Mouse (Mus musculus) heart, embryonic 12.5 days (tissue): ENCODE measurements around the gene Slc2a1. TPM values are rescaled to one million over a fixed set of nuclear protein-coding genes. Genes with fewer than 3 reads are reported as not detected.
A peak's percentile ranks its signal among the peaks of the same experiment; 100 is the strongest.

Source experiments
- ATAC-seq: fragments of 200-750 bp; cut with Nextera tagmentation; 2 replicates; pipeline ENCODE4 v1.8.0; 2017; ENCODE audit warnings: moderate TSS enrichment, moderate library complexity; ENCODE audit not compliant: insufficient number of reproducible peaks, low FRiP score
- H3K27ac ChIP-seq: fragments of 300-500 bp; sonication (generic); 2 replicates; pipeline ENCODE4 v1.5.1; 2016; ENCODE audit warnings: mild to moderate bottlenecking, moderate library complexity; ENCODE audit not compliant: poor library complexity, severe bottlenecking
- H3K27me3 ChIP-seq: fragments of 300-500 bp; sonication (generic); replicated peaks from 2 replicates; pipeline ENCODE4 v1.6.1; 2016; ENCODE audit warnings: mild to moderate bottlenecking, moderate library complexity
- H3K36me3 ChIP-seq: fragments of 300-500 bp; sonication (generic); 2 replicates; pipeline ENCODE4 v1.6.1; 2016; ENCODE audit warnings: mild to moderate bottlenecking, moderate library complexity
- H3K4me1 ChIP-seq: fragments of 300-500 bp; sonication (generic); replicated peaks from 2 replicates; pipeline ENCODE4 v1.6.1; 2016; ENCODE audit warnings: mild to moderate bottlenecking
- H3K4me2 ChIP-seq: fragments of 300-500 bp; sonication (generic); 2 replicates; pipeline ENCODE4 v1.6.1; 2016; ENCODE audit warnings: mild to moderate bottlenecking, moderate library complexity
- H3K4me3 ChIP-seq: fragments of 300-500 bp; sonication (generic); 2 replicates; pipeline ENCODE4 v1.5.1; 2016; ENCODE audit warnings: mild to moderate bottlenecking
- H3K9ac ChIP-seq: fragments of 300-500 bp; sonication (generic); 2 replicates; pipeline ENCODE4 v1.6.1; 2016; ENCODE audit warnings: mild to moderate bottlenecking, moderate library complexity
- H3K9me3 ChIP-seq: fragments of 300-500 bp; sonication (generic); replicated peaks from 2 replicates; pipeline ENCODE4 v1.6.1; 2016; ENCODE audit warnings: mild to moderate bottlenecking, moderate library complexity
- WGBS: fragments of 180-500 bp; shearing (Covaris S2); methylation state at CpG from one replicate; pipeline ENCODE4 v1.1.7; 2016; 5-methylcytosine and 5-hydroxymethylcytosine counted together
- polyA plus RNA-seq: library from polyadenylated mRNA; unstranded; fragments of >200 nt; fragmentation: Nextera tagmentation; extraction: Ambion mirVana; gene quantifications from 2 replicates; pipeline ENCODE4 v1.2.1, GENCODE M21; 2016

Slc2a1 gene
- polyA plus RNA-seq, 1 experiment from 2014 or later, result 330 TPM

DNA sequence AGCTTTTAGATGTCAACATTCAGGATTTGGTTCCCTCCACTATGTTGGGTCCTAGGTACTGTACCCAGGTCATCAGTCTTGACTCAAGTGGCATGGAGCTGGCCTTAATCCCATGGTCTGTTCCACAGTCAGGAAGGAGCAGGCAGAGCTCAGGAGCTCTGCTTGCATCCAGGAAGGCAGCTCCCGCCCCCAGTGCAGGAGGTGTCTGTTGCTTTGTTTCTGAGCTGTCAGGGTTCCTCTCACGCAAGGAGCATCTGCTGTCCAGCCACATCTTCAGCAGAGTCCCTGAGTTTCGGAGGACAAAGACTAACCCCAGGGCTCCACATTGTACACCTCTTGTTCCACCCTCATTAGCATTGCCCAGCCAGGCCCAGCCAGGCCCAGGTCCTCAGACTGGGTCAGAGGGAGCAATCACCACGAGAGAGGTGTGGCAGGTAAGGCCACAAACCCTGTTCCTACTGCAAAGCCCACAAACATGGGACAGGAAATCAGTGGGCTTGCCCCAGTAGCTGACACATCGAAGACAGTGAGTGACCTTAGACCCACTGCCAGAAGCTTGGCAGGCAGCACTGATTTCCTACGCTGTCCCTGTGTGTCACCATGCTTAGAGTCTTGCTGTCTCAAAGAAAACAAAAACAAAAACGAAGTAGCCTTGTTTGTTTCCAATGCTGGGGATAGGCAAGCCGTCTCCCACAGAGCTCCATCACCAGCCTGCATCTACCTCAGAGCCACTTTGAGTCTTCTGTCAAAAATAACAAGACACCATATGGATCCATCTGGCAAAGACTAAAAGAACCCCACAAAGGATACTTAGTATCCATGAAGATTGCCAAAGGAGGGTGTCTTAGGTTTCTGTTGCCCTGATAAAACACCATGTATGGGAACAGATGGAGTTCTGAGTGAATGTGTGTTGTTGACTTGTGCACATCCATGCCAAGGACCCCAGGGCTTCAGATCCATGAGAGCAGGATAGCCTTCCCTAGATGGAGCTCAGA lies 10.0 kb upstream of the Slc2a1 start:
- H3K27ac ChIP-seq, result no peak overlapping the region
- H3K4me3 ChIP-seq, result no peak overlapping the region
- H3K27me3 ChIP-seq, result 0 out of 2 replicates have a peak, but pooled peaks cover 2% of the 10 kb centered on the region
- H3K36me3 ChIP-seq, result no peaks in the 10 kb centered on the region
- WGBS, result 62% methylated on average over 8 of the region's 8 CpGs
- no peak overlapping the region for H3K9ac ChIP-seq
- no peak overlapping the region for H3K4me2 ChIP-seq
- no peaks in the 10 kb centered on the region for H3K9me3 ChIP-seq
- H3K4me1 ChIP-seq, result peaks cover 30% of the 10 kb centered on the region
- ATAC-seq, result no peak; the same call in 1 of the 2 replicates

DNA sequence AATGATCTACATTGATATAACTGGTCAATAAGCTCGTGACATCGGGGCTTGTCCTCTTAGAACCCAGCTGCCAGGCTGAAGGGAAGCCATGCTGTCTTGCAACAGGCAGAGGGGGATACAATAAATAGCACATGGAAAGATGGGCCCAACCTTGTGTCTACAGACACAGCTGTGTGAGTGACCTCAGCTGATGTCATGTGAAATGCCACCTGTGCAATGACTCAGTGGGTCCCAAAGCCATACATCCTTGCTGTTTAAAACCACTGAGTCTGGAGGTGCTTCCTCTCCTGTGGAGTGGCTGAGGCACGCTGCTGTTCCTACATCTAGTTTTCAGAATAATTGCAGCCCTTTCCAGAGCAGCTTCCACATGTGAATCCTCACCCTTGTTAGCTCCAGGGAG lies 7.1 kb upstream of the Slc2a1 start:
- H3K36me3 ChIP-seq, result no peaks in the 10 kb centered on the region
- ATAC-seq, result no peak
- peaks cover 36% of the 10 kb centered on the region for H3K4me1 ChIP-seq
- no peaks in the 10 kb centered on the region for H3K9me3 ChIP-seq
- no peak overlapping the region for H3K27ac ChIP-seq
- no peaks in the 10 kb centered on the region for H3K27me3 ChIP-seq
- 90% methylated on average over 3 of the region's 3 CpGs for WGBS
- no peak overlapping the region for H3K4me2 ChIP-seq
- H3K9ac ChIP-seq, result no peak overlapping the region
- H3K4me3 ChIP-seq, result no peak overlapping the region

DNA sequence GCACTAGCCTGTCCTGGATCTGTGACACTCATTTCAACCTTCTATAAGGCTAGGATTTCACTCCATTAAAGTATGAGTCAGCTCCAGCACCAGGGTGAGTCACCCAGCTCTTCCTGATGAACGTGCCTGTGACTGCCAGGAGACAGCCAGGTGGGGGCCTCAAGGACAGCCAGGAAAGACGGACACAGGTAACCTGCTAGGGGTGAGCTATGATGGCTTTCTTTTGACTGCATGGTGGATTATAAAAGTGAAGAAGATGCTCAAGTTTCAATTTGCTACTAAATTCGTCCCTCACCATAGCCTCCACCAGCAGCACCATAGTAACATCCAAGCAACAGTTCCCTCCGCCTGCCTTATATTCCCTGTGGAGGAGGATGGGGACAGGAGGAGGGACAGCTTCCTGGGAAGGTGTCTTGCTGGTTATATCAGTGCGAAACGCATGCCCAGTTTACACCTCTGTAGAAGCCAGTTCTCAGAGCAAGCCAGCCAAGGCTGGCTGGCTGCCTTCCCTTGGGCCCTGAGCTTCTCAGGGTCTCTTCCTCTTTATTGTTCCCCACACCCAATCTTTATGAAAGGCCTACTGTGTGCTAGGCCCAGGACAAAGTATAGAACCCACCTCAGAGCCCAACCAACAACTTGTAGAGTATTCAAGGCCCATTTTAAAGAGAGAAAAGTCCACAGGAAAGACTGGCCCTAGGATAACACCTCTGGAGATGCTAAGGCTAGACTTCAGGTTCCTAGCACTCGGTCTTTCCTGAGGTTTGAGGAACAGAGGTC lies 6.0 kb upstream of the Slc2a1 start:
- no peak for ATAC-seq
- no peaks in the 10 kb centered on the region for H3K36me3 ChIP-seq
- H3K9me3 ChIP-seq, result no peaks in the 10 kb centered on the region
- H3K4me1 ChIP-seq, result peaks cover 38% of the 10 kb centered on the region
- H3K9ac ChIP-seq, result no peak overlapping the region
- no peaks in the 10 kb centered on the region for H3K27me3 ChIP-seq
- H3K4me3 ChIP-seq, result no peak overlapping the region
- no peak overlapping the region for H3K4me2 ChIP-seq
- no peak overlapping the region for H3K27ac ChIP-seq
- WGBS, result 67% methylated on average over 7 of the region's 7 CpGs

DNA sequence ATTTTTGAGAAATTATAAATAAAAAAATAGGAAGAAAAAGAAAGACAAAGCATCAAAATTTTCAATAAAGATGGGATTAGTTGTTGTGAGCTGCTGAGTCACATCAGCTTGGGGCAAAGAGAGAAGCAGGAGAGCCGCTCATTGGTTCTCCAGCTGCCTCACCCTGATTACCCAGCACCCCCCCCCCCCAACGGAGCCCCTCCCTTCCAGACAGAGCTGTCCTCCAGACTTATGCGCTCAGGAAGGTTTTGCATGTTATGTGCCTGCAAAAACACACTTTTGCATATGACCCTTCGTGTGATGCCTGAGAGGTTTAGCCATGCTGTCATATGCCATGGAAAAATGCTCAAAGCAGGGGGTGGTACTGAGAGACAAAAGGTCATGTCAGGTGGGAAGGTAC lies 3.7 kb upstream of the Slc2a1 start:
- H3K9ac ChIP-seq, result peak overlapping the region; percentile 64
- no peak overlapping the region for H3K4me3 ChIP-seq
- peak overlapping the region; percentile 69 for H3K4me2 ChIP-seq
- no peaks in the 10 kb centered on the region for H3K9me3 ChIP-seq
- no peaks in the 10 kb centered on the region for H3K36me3 ChIP-seq
- 52% methylated on average over 4 of the region's 4 CpGs for WGBS
- peak; percentile 31; the same call in 1 of the 2 replicates for ATAC-seq
- H3K27me3 ChIP-seq, result no peaks in the 10 kb centered on the region
- peak overlapping the region; percentile 86 for H3K27ac ChIP-seq
- H3K4me1 ChIP-seq, result peaks cover 43% of the 10 kb centered on the region

DNA sequence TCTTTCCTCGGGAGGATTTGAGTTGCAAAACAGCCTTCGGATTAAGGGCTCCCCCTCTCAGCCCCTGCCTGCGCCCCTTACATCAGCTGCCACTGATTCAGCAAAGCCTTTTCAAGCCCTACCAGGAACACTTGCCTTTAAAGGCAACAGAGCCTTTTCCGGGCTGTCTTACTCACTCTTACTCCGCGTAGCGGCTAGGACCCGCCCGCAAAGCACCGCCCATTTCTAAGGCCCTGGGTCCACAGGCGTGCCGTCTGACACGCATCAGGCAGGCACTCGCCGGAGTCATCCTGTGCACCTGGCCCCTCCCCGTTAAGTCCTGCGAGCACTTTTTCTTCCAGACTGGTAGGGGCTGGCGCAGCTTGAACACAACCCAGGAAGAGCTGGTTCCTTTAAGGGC lies 2.8 kb upstream of the Slc2a1 start:
- WGBS, result 1% methylated on average over 18 of the region's 18 CpGs
- peak overlapping the region; percentile 42 for H3K4me3 ChIP-seq
- peak overlapping the region; percentile 86 for H3K27ac ChIP-seq
- peaks cover 51% of the 10 kb centered on the region for H3K4me1 ChIP-seq
- H3K9me3 ChIP-seq, result no peaks in the 10 kb centered on the region
- no peaks in the 10 kb centered on the region for H3K27me3 ChIP-seq
- H3K36me3 ChIP-seq, result no peaks in the 10 kb centered on the region
- peak overlapping the region; percentile 64 for H3K9ac ChIP-seq
- peak; percentile 82 for ATAC-seq
- peak overlapping the region; percentile 69 for H3K4me2 ChIP-seq

DNA sequence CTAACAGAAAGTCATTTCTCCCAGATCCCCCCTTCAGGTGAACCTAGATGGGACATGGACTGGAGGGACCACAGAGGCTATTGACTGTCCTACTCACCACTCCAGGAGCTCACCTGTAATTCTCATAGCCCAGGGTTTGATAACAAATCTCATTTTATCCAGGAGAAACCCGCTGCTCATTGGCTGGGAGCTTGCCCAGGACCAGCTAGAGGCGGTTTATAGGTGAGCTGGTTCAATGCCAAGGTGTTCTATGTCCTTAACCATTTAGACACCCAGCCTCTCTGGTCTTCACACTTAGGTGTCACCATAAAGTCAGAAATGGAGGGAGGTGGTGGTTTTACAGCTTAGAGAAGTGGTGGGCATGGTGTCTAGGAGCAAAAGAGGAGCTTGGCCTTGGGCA lies 644 bp upstream of the Slc2a1 start:
- Histone ChIP-seq H3K9ac (0 out of 2 replicates have a peak overlapping the region, but pooled peaks have one; percentile 97), H3K4me1 (peaks cover 64% of the 10 kb centered on the region)

DNA sequence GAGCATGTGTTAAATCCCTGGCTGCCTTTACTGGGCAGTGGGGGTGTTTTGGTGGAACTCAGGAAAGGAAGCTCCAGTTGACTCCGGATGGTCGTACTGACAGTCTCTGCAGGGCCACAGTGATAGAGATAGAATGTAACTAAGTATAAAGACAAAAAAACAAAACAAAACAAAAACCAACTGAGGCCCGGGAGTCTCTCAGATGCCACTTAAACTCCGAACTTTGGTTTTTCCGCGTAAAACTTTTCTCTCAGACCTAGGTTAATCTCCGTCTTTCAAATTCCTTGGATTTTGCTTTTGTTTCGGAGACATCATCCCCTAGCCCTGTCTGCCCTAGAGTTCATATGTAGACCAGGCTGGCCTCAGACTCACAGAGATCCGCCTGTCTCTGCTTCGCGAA lies 1.1 kb downstream of the Slc2a1 start:
- Histone ChIP-seq H3K27ac (peak overlapping the region; percentile 100), H3K4me3 (peak overlapping the region; percentile 95), H3K27me3 (no peaks in the 10 kb centered on the region), H3K4me2 (peak overlapping the region; percentile 75), H3K9me3 (no peaks in the 10 kb centered on the region), H3K4me1 (peaks cover 81% of the 10 kb centered on the region), H3K36me3 (peaks cover 22% of the 10 kb centered on the region), H3K9ac (peak overlapping the region; percentile 97)
- 13% methylated on average over 11 of the region's 11 CpGs for WGBS
- no peak for ATAC-seq

More for the DNA sequence above, 644 bp upstream of the Slc2a1 start:
- ATAC-seq, result no peak
- Histone ChIP-seq H3K9me3 (no peaks in the 10 kb centered on the region), H3K4me2 (peak overlapping the region; percentile 75), H3K27ac (peak overlapping the region; percentile 100), H3K27me3 (no peaks in the 10 kb centered on the region), H3K36me3 (peaks cover 13% of the 10 kb centered on the region; the same call in 1 of the 2 replicates), H3K4me3 (peak overlapping the region; percentile 95)
- 80% methylated on average over 2 of the region's 2 CpGs for WGBS

DNA sequence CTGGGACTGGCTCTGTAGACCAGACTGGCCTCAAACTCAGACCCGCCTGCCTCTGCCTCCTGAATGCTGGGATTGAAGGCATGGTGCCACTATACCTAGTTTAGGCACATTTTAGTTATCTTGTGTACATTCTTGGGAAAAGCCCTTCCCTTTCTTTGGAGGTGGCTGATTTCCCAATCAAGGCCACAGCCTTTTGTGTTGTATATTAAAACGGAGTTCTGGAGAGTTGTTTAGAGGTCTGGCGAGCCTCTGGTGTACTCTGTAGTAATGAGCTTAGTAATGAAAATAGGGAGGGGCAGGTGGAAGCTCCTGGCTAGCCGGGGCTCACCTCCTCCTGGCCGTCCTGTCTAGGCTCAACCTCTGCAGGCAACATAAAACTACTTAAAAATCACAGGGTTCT lies 2.0 kb downstream of the Slc2a1 start:
- H3K4me1 ChIP-seq, result peaks cover 82% of the 10 kb centered on the region
- H3K27me3 ChIP-seq, result no peaks in the 10 kb centered on the region
- H3K9me3 ChIP-seq, result no peaks in the 10 kb centered on the region
- no peak for ATAC-seq
- peaks cover 22% of the 10 kb centered on the region for H3K36me3 ChIP-seq
- peak overlapping the region; percentile 75 for H3K4me2 ChIP-seq
- H3K27ac ChIP-seq, result peak overlapping the region; percentile 100
- peak overlapping the region; percentile 97 for H3K9ac ChIP-seq
- peak overlapping the region; percentile 95 for H3K4me3 ChIP-seq
- WGBS, result 41% methylated on average over 5 of the region's 5 CpGs

DNA sequence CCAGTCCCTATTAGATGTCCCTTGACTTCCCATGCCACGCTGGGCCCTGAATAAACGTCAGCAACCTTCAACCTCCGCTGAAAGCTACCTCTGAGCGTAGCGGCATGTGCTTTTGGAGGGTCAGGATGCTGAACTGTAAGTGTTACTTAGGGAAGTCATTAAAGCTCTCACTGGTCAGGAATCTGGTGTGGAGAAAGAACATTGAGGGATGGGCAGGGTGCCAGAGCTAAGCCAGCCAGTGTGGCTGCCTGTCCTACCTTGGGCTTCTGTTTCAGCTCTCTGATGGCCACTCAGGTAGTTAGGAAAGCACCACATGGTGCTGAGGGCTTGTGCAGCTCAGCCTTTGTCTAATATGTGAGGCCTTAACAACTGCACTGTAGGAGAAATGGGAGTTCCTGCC lies 2.9 kb downstream of the Slc2a1 start:
- Histone ChIP-seq H3K9me3 (no peaks in the 10 kb centered on the region), H3K9ac (peak overlapping the region; percentile 97), H3K4me1 (peaks cover 82% of the 10 kb centered on the region), H3K4me2 (peak overlapping the region; percentile 75), H3K27ac (peak overlapping the region; percentile 100), H3K36me3 (peaks cover 22% of the 10 kb centered on the region), H3K27me3 (no peaks in the 10 kb centered on the region), H3K4me3 (peak overlapping the region; percentile 95)
- no peak for ATAC-seq
- 59% methylated on average over 5 of the region's 5 CpGs for WGBS

DNA sequence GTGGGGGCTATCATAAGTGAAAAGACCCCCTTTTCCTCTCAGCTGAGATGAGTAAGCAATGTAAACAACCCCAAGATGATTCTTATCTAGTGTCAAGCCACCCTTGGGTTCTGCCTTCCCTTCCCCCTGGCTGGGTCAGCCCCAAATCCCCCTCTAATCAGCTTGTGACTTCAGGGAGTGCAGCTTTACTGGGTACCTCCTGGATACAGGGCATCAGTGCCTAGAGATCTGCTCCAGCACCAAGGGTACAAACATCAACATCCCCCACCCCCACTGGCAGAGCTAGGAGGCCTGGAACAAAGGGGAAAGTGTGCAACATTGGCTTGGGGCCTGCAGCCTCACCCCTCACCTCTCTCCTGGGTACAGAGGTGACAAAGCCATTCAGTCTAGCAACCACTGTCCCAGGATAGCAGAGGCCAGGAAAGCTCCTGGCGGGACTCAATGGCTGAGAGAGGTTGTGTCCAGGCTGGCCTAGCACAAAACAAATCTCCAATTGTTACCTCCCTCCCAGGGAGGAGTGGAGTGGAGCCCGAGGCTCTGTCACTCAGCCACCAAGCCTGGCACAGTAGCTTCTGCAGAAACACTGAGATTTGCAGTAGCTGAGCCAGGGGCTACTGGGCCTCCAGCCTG lies 3.9 kb downstream of the Slc2a1 start:
- no peaks in the 10 kb centered on the region for H3K9me3 ChIP-seq
- H3K4me3 ChIP-seq, result peak overlapping the region; percentile 95
- H3K4me2 ChIP-seq, result peak overlapping the region; percentile 75
- no peak for ATAC-seq
- H3K36me3 ChIP-seq, result peaks cover 22% of the 10 kb centered on the region
- H3K4me1 ChIP-seq, result peaks cover 85% of the 10 kb centered on the region
- 36% methylated on average over 2 of the region's 2 CpGs for WGBS
- H3K27me3 ChIP-seq, result no peaks in the 10 kb centered on the region
- H3K9ac ChIP-seq, result peak overlapping the region; percentile 97
- H3K27ac ChIP-seq, result peak overlapping the region; percentile 100
